Mouse (Mus musculus) midbrain, embryonic 12.5 days (tissue): ENCODE data around the gene 2200002D01Rik. TPM values are rescaled to one million over a fixed set of nuclear protein-coding genes. Genes with fewer than 3 reads are reported as not detected.
"Not testable (repeated sequence)": the region's sequence is repeated elsewhere in the genome, so short reads cannot be mapped to it uniquely, and the experiment has no call there.

Experiments
- ATAC-seq: fragments of 200-750 bp; cut with Nextera tagmentation; 2 replicates; pipeline ENCODE4 v1.8.0; 2017; ENCODE audit warnings: low read depth, moderate TSS enrichment, moderate library complexity; ENCODE audit not compliant: low FRiP score
- H3K27ac ChIP-seq: fragments of 300-500 bp; sonication (generic); replicated peaks from 2 replicates; pipeline ENCODE4 v1.5.1; 2016; ENCODE audit warnings: mild to moderate bottlenecking
- H3K27me3 ChIP-seq: fragments of 300-500 bp; sonication (generic); 2 replicates; pipeline ENCODE4 v1.6.1; 2016; ENCODE audit warnings: mild to moderate bottlenecking
- H3K36me3 ChIP-seq: fragments of 300-500 bp; sonication (generic); 2 replicates; pipeline ENCODE4 v1.6.1; 2016
- H3K4me1 ChIP-seq: fragments of 300-500 bp; sonication (generic); 2 replicates; pipeline ENCODE4 v1.6.1; 2016
- H3K4me2 ChIP-seq: fragments of 300-500 bp; sonication (generic); replicated peaks from 2 replicates; pipeline ENCODE4 v1.6.1; 2016; ENCODE audit warnings: mild to moderate bottlenecking, moderate library complexity
- H3K4me3 ChIP-seq: fragments of 300-500 bp; sonication (generic); 2 replicates; pipeline ENCODE4 v1.5.1; 2016; ENCODE audit warnings: mild to moderate bottlenecking
- H3K9ac ChIP-seq: fragments of 300-500 bp; sonication (generic); replicated peaks from 2 replicates; pipeline ENCODE4 v1.6.1; 2016; ENCODE audit warnings: mild to moderate bottlenecking, moderate library complexity
- H3K9me3 ChIP-seq: fragments of 300-500 bp; sonication (generic); 2 replicates; pipeline ENCODE4 v1.6.1; 2016; ENCODE audit warnings: mild to moderate bottlenecking
- WGBS: fragments of 180-500 bp; shearing (Covaris S2); methylation state at CpG from one replicate; pipeline ENCODE4 v1.1.7; 2016; 5-methylcytosine and 5-hydroxymethylcytosine counted together
- polyA plus RNA-seq: library from polyadenylated mRNA; unstranded; fragments of >200 nt; fragmentation: Nextera tagmentation; extraction: Ambion mirVana; gene quantifications from 2 replicates; pipeline ENCODE4 v1.2.1, GENCODE M21; 2016

2200002D01Rik gene
- polyA plus RNA-seq, 1 experiment from 2014 or later, result 2.1 TPM

- 0 out of 2 replicates have a peak, but pooled peaks have one; percentile 54 for ATAC-seq
These were observed 959 bp downstream of the 2200002D01Rik start for GRCm38 (mm10) chr7:29247314-29247700.

GRCm38 (mm10) chr7:29246619-29247313 is 1.5 kb downstream of the 2200002D01Rik start:
- Histone ChIP-seq H3K9ac (no peak overlapping the region; the same call in 1 of the 2 replicates), H3K4me2 (no peak overlapping the region), H3K36me3 (peaks cover 26% of the 10 kb centered on the region), H3K9me3 (no peaks in the 10 kb centered on the region), H3K27ac (no peak overlapping the region), H3K4me1 (peaks cover 14% of the 10 kb centered on the region), H3K4me3 (no peak overlapping the region), H3K27me3 (peaks cover 25% of the 10 kb centered on the region)
- ATAC-seq, result no peak
- WGBS, result 87% methylated on average over 21 of the region's 21 CpGs

More at GRCm38 (mm10) chr7:29247314-29247700, 959 bp downstream of the 2200002D01Rik start:
- Histone ChIP-seq H3K4me1 (peaks cover 14% of the 10 kb centered on the region), H3K9ac (no peak overlapping the region; the same call in 1 of the 2 replicates), H3K36me3 (peaks cover 26% of the 10 kb centered on the region), H3K27me3 (peaks cover 25% of the 10 kb centered on the region), H3K4me2 (peak overlapping the region; percentile 44), H3K27ac (no peak overlapping the region), H3K4me3 (peak overlapping the region; percentile 21; the same call in 1 of the 2 replicates), H3K9me3 (no peaks in the 10 kb centered on the region)
- 27% methylated on average over 16 of the region's 16 CpGs for WGBS

- no peak overlapping the region for H3K9ac ChIP-seq
- no peak overlapping the region for H3K4me3 ChIP-seq
- no peak overlapping the region for H3K27ac ChIP-seq
- no peaks in the 10 kb centered on the region for H3K9me3 ChIP-seq
- 89% methylated on average over 5 of the region's 5 CpGs for WGBS
- H3K27me3 ChIP-seq, result peaks cover 25% of the 10 kb centered on the region
- peaks cover 26% of the 10 kb centered on the region for H3K36me3 ChIP-seq
- H3K4me1 ChIP-seq, result peaks cover 14% of the 10 kb centered on the region
- ATAC-seq, result no peak
- H3K4me2 ChIP-seq, result no peak overlapping the region
These were observed 2.3 kb downstream of the 2200002D01Rik start for GRCm38 (mm10) chr7:29246015-29246414.

DNA sequence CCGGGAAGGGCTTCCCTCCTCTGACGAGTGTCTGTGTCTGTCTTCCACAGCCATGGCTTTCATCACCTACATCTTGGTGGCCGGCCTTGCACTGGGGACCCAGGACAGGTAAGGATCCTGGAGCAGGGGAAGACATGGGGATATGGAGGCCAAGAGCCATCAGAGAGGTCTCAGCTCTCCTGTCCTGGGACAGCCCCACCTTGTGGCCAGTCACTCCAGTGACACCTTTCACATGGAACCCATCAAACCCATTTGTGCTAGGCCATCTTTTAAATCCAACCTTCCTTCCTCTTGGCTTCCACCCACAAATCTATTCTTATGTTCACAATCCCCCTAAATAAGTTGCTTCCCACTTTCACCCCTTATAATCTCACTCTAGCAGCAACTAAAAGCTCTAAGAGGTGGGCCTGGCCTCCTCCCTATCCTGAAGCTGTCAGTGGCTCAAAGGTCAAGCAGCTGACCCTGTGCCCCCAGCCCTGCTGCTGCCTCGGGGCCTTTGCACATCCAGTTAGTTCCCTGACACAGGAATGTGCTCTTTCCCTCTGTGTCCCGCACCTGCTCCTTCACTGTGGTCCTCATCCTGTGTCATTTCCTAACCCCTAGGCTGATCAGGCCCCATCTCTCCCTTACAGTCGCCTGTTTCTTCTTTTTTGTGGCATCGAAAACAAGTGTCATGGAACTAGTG is 3.4 kb downstream of the 2200002D01Rik start:
- H3K4me2 ChIP-seq, result no peak overlapping the region
- no peaks in the 10 kb centered on the region for H3K9me3 ChIP-seq
- ATAC-seq, result no peak
- no peak overlapping the region for H3K27ac ChIP-seq
- H3K36me3 ChIP-seq, result peaks cover 26% of the 10 kb centered on the region
- H3K4me3 ChIP-seq, result no peak overlapping the region
- peaks cover 14% of the 10 kb centered on the region for H3K4me1 ChIP-seq
- 81% methylated on average over 7 of the region's 7 CpGs for WGBS
- peaks cover 25% of the 10 kb centered on the region for H3K27me3 ChIP-seq
- no peak overlapping the region for H3K9ac ChIP-seq

DNA sequence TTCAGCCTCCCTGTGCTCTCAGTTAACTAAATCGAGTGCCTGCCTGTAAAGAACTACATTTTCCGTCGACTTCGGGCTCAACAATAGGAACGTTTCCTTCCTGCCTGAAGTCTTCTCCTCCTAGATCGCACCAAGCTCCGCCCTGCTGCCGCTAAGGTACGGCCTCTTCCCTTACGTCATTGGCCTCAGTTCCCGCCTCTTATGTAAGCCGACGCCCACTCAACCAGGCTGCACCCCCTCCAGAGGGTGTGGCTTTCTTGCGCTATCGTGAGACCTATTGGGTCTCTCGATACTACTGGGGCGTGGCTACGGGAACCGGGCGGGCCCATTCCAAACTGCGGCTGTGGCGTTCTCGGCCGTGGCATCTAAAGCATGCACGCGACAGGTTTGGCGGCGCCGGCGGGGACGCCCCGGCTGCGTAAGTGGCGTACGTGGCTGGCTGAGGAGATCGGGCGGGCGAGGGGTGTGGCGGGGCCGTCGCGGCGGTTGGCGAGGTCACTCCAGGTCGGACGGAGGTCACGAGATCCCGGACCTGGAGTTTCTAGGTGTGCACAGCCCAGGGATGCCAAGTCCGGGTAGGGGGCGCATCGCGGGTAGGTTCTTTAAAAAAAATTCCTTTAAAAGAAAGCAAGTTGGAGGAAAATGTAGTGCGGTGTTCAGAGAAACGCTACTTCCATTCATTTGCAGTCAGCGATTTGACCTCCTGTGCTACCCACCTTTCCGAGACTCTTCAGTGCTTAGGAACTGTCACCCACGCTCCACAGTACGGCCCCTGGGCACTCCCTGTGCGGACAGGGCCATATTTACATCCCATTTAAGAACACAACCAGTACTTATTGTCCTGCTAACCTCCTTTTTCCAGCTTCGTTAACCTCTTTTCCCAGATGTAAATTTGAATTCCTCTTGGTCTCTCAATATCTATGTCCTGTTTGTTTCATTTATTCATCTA is 10.0 kb downstream of the 2200002D01Rik start, which contains the start of gene Yif1b:
TSS of gene Yif1b (plus strand) at position 311 of the 949 bp plus-strand sequence.
- peaks cover 13% of the 10 kb centered on the region for H3K27me3 ChIP-seq
- H3K4me3 ChIP-seq, result peak within 1 kb of the TSS; percentile 66
- peaks cover 13% of the 10 kb centered on the region for H3K4me1 ChIP-seq
- no peaks in the 10 kb centered on the region for H3K9me3 ChIP-seq
- H3K4me2 ChIP-seq, result peak within 1 kb of the TSS; percentile 74
- H3K9ac ChIP-seq, result peak within 1 kb of the TSS; percentile 75
- H3K27ac ChIP-seq, result peak within 1 kb of the TSS; percentile 74
- WGBS, result 1% methylated on average over 60 of the region's 60 CpGs
- H3K36me3 ChIP-seq, result no peaks in the 10 kb centered on the region
- peak; percentile 98 for ATAC-seq

DNA sequence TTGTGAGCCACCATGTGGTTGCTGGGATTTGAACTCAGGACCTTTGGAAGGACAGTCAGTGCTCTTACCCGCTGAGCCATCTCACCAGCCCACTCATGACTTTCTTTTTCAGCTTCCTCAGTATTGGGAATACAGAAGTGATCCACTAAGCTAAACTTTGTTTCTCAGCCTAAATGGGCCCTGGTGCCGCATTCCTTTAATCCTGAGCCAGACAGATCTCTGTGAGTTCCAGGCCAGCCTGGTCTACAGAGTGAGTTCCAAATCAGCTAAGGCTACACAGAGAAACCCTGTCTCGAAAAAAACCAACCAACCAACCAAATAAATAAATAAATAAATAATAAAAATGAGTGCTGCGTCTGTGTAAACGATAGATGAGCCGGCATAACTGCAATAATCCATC is 10.7 kb downstream of the 2200002D01Rik start:
- H3K9me3 ChIP-seq, H3K36me3 ChIP-seq: not testable (repeated sequence)
- H3K27me3 ChIP-seq, result peaks cover 20% of the 10 kb centered on the region
- peak overlapping the region; percentile 74 for H3K4me2 ChIP-seq
- H3K4me1 ChIP-seq, result peaks cover 13% of the 10 kb centered on the region
- peak; percentile 16; the same call in 1 of the 2 replicates for ATAC-seq
- peak overlapping the region; percentile 74 for H3K27ac ChIP-seq
- H3K9ac ChIP-seq, result peak overlapping the region; percentile 43; the same call in 1 of the 2 replicates
- 32% methylated on average over 6 of the region's 6 CpGs for WGBS
- H3K4me3 ChIP-seq, result peak overlapping the region; percentile 66

- Histone ChIP-seq H3K27me3 (peaks cover 30% of the 10 kb centered on the region), H3K27ac (no peak overlapping the region), H3K4me2 (no peak overlapping the region), H3K36me3 (no peaks in the 10 kb centered on the region), H3K9me3 (no peaks in the 10 kb centered on the region), H3K9ac (no peak overlapping the region), H3K4me1 (peaks cover 19% of the 10 kb centered on the region), H3K4me3 (no peak overlapping the region)
- 88% methylated on average over 4 of the region's 4 CpGs for WGBS
- no peak for ATAC-seq
These were observed 11.7 kb downstream of the 2200002D01Rik start for GRCm38 (mm10) chr7:29236593-29236992.

DNA sequence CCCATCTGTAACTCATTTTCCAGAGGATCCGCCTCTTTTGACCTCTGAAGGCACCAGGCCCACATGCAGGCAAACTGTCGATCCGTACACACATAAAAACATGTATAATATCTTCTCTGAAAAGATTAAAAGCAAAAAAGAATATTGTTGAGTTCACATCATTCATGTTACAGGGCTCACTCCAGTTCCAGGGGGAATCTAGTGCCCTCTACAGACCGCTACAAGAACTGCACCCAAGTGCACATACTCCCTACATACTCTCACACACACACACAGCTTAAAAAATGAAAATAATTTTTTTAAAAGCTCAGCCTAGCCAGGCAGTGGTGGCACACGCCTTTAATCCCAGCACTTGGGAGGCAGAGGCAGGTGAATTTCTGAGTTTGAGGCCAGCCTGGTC is 13.6 kb downstream of the 2200002D01Rik start:
- 74% methylated on average over 5 of the region's 5 CpGs for WGBS
- no peaks in the 10 kb centered on the region for H3K36me3 ChIP-seq
- peaks cover 19% of the 10 kb centered on the region for H3K4me1 ChIP-seq
- no peak overlapping the region for H3K9ac ChIP-seq
- no peaks in the 10 kb centered on the region for H3K9me3 ChIP-seq
- H3K4me3 ChIP-seq, result no peak overlapping the region
- no peak for ATAC-seq
- no peak overlapping the region for H3K27ac ChIP-seq
- peaks cover 49% of the 10 kb centered on the region for H3K27me3 ChIP-seq
- no peak overlapping the region for H3K4me2 ChIP-seq

DNA sequence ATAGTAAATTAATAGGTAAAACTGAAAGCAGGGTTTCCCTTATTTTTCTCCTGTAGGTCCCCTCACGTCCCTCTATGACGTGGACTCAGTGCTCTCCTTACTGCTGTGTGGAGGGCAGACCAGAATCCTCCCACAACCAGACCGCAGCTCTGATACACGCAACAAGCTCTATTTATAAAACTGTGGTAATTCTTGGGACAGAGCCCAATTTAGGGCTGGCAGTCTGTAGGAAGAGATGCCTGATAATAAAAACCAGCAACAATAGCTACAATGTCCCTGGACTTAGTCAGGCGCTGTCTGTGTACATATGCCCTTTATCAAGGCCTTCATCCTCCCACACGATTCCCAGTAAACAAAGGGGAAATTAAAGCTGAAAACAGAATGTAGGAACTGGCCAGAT is 14.5 kb downstream of the 2200002D01Rik start:
- Histone ChIP-seq H3K27me3 (peaks cover 58% of the 10 kb centered on the region), H3K4me2 (no peak overlapping the region), H3K4me1 (peaks cover 10% of the 10 kb centered on the region), H3K27ac (no peak overlapping the region), H3K9ac (no peak overlapping the region), H3K36me3 (no peaks in the 10 kb centered on the region), H3K4me3 (no peak overlapping the region), H3K9me3 (no peaks in the 10 kb centered on the region)
- WGBS, result 80% methylated on average over 6 of the region's 6 CpGs
- no peak for ATAC-seq

- Histone ChIP-seq H3K9me3 (no peaks in the 10 kb centered on the region), H3K36me3 (no peaks in the 10 kb centered on the region), H3K4me3 (peak within 1 kb of the TSS; percentile 41), H3K9ac (peak within 1 kb of the TSS; percentile 52; the same call in 1 of the 2 replicates), H3K27ac (no peak within 1 kb of the TSS), H3K4me1 (peaks cover 7% of the 10 kb centered on the region), H3K27me3 (peaks cover 58% of the 10 kb centered on the region), H3K4me2 (peak within 1 kb of the TSS; percentile 65)
- whole genome bisulfite sequencing, result 2% methylated on average over 62 of the region's 62 CpGs
- no peak for ATAC-seq
These were observed 15.8 kb downstream of the 2200002D01Rik start, which contains the start of gene Kcnk6 for GRCm38 (mm10) chr7:29232247-29233013. TSS of gene Kcnk6 (minus strand) at chr7:29232515.

- peaks cover 58% of the 10 kb centered on the region for H3K27me3 ChIP-seq
- WGBS, result 61% methylated on average over 3 of the region's 3 CpGs
- H3K36me3 ChIP-seq, result no peaks in the 10 kb centered on the region
- no peak overlapping the region for H3K27ac ChIP-seq
- no peak overlapping the region for H3K9ac ChIP-seq
- ATAC-seq, result no peak
- H3K4me2 ChIP-seq, result no peak overlapping the region
- no peak overlapping the region; the same call in 1 of the 2 replicates for H3K4me3 ChIP-seq
- no peaks in the 10 kb centered on the region for H3K9me3 ChIP-seq
- H3K4me1 ChIP-seq, result peaks cover 7% of the 10 kb centered on the region
These were observed 16.7 kb downstream of the 2200002D01Rik start for GRCm38 (mm10) chr7:29231517-29231916.
